Mouse (Mus musculus) CD8-positive naive resting alpha-beta T cell, adult 57 days (primary cell): ENCODE results near the gene Gm17655. TPM values are rescaled to one million over a fixed set of nuclear protein-coding genes. Genes with fewer than 3 reads are reported as not detected.

Experiments used
- total RNA-seq: library from RNA; stranded (reverse); gene quantifications from one replicate; pipeline ENCODE4 v1.2.4, GENCODE M21; 2023

The Gm17655 gene
- 7.0 TPM for total RNA-seq

GRCm38 (mm10) chr5:110072413-110072812 is at the start of gene Gm17655:
TSS of gene Gm17655 (minus strand) at chr5:110072513.

GRCm38 (mm10) chr5:110109991-110110441 is 37.7 kb upstream of the Gm17655 start, which contains the start of gene Zfp605:
TSS of gene Zfp605 (plus strand) at chr5:110110092.

GRCm38 (mm10) chr5:110107581-110108304 is 35.4 kb upstream of the Gm17655 start, which contains the start of gene Gtpbp6:
TSS of gene Gtpbp6 (minus strand) at chr5:110108197.

GRCm38 (mm10) chr5:110099656-110100580 is 27.6 kb upstream of the Gm17655 start, which contains the start of gene Plcxd1:
TSS of gene Plcxd1 (plus strand) at chr5:110099969.

GRCm38 (mm10) chr5:110094030-110094846 is 21.9 kb upstream of the Gm17655 start, which contains the start of gene Gm35315:
TSS of gene Gm35315 (minus strand) at chr5:110094420.

Other genes starting within 250 kb of the Gm17655 start
- 18.7 TPM for gene Gm15446, start 149.1 kb downstream of the Gm17655 start, total RNA-seq
- gene Zfp932, start 76.0 kb downstream of the Gm17655 start, total RNA-seq, result 22.6 TPM
- 0.67 TPM for gene Gm35315, start 21.9 kb upstream of the Gm17655 start, total RNA-seq
- 0.43 TPM for gene Plcxd1, start 27.5 kb upstream of the Gm17655 start, total RNA-seq
- gene Gtpbp6, start 35.7 kb upstream of the Gm17655 start, total RNA-seq, result 118 TPM
- 9.0 TPM for gene Zfp605, start 37.6 kb upstream of the Gm17655 start, total RNA-seq
- gene Chfr, start 63.3 kb upstream of the Gm17655 start, total RNA-seq, result 82.8 TPM
- 38.9 TPM for gene Golga3, start 104.2 kb upstream of the Gm17655 start, total RNA-seq
- gene Ankle2, start 158.5 kb upstream of the Gm17655 start, total RNA-seq, result 61.2 TPM
- gene Pgam5, start 197.4 kb upstream of the Gm17655 start, total RNA-seq, result 43.3 TPM
- gene Pxmp2, start 213.7 kb upstream of the Gm17655 start, total RNA-seq, result 1.2 TPM
- gene Pole, start 213.8 kb upstream of the Gm17655 start, total RNA-seq, result 9.4 TPM